Mouse (Mus musculus) heart, postnatal 0 days (tissue): ENCODE measurements at regions not wholly inside any gene's neighbourhood (a gene's known extent, or its start where the extent isn't known, plus 50 kb on each side); places are given as distances from the start of the nearest gene placed in this dataset.

Source experiments
- CTCF ChIP-seq: IDR thresholded peaks from 2 replicates; pipeline ENCODE4 v1.5.1; 2016; ENCODE audit warnings: antibody characterized with exemption, control low read depth, low read depth
- EP300 ChIP-seq: IDR thresholded peaks from 2 replicates; pipeline ENCODE4 v1.6.1; 2016; ENCODE audit warnings: antibody characterized with exemption, low read depth

DNA sequence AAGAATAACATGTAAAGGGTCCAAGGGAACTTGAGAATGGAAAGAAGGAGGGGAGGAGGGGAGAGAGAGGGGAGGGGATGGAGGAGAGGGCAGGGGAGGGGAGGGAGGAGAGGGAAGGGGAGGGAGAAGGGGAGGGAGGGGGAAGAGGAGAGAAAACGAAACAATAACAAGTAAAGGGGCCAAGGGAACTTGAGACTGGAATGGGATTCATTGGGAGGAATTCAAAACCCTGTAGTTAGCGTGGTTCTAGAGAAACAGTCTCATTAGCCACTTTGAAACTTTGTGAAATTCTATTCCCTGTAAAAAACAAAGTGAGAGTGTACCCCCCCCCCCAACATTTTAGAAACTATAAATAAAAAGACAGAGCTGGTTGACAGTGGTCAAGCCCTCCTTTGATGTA is 342.6 kb upstream of the Clint1 start:
- TF ChIP-seq CTCF (no peak), EP300 (no peak)
